Mouse (Mus musculus) embryonic facial prominence, embryonic 15.5 days (tissue): ENCODE measurements around the gene Il4. TPM values are rescaled to one million over a fixed set of nuclear protein-coding genes. Genes with fewer than 3 reads are reported as not detected.

Experiments used
- ATAC-seq: fragments of 200-750 bp; cut with Nextera tagmentation; 2 replicates; pipeline ENCODE4 v1.8.0; 2017; ENCODE audit warnings: low read depth, moderate TSS enrichment; ENCODE audit not compliant: insufficient number of reproducible peaks, low FRiP score, low TSS enrichment
- H3K27ac ChIP-seq: fragments of 300-500 bp; sonication (generic); replicated peaks from 2 replicates; pipeline ENCODE4 v1.5.1; 2015; ENCODE audit warnings: mild to moderate bottlenecking, inconsistent platforms
- H3K27me3 ChIP-seq: fragments of 300-500 bp; sonication (generic); 2 replicates; pipeline ENCODE4 v1.6.1; 2015; ENCODE audit warnings: inconsistent platforms
- H3K36me3 ChIP-seq: fragments of 300-500 bp; sonication (generic); 2 replicates; pipeline ENCODE4 v1.6.1; 2015; ENCODE audit warnings: mild to moderate bottlenecking, inconsistent platforms
- H3K4me1 ChIP-seq: fragments of 300-500 bp; sonication (generic); 2 replicates; pipeline ENCODE4 v1.6.1; 2015; ENCODE audit warnings: inconsistent platforms
- H3K4me2 ChIP-seq: fragments of 300-500 bp; sonication (generic); replicated peaks from 2 replicates; pipeline ENCODE4 v1.6.1; 2015; ENCODE audit warnings: mild to moderate bottlenecking, inconsistent platforms
- H3K4me3 ChIP-seq: fragments of 300-500 bp; sonication (generic); replicated peaks from 2 replicates; pipeline ENCODE4 v1.5.1; 2015; ENCODE audit warnings: mild to moderate bottlenecking, inconsistent platforms
- H3K9ac ChIP-seq: fragments of 300-500 bp; sonication (generic); 2 replicates; pipeline ENCODE4 v1.6.1; 2015; ENCODE audit warnings: inconsistent platforms
- H3K9me3 ChIP-seq: fragments of 300-500 bp; sonication (generic); replicated peaks from 2 replicates; pipeline ENCODE4 v1.6.1; 2016; ENCODE audit warnings: inconsistent platforms
- WGBS: fragments of 180-500 bp; shearing (Covaris S2); methylation state at CpG from one replicate; pipeline ENCODE4 v1.1.7; 2015; 5-methylcytosine and 5-hydroxymethylcytosine counted together
- polyA plus RNA-seq: library from polyadenylated mRNA; unstranded; fragments of >200 nt; fragmentation: Nextera tagmentation; extraction: Ambion mirVana; gene quantifications from 2 replicates; pipeline ENCODE4 v1.2.1, GENCODE M21; 2015

Gene Il4
- polyA plus RNA-seq, 1 experiment from 2014 or later = 2.6 TPM

DNA sequence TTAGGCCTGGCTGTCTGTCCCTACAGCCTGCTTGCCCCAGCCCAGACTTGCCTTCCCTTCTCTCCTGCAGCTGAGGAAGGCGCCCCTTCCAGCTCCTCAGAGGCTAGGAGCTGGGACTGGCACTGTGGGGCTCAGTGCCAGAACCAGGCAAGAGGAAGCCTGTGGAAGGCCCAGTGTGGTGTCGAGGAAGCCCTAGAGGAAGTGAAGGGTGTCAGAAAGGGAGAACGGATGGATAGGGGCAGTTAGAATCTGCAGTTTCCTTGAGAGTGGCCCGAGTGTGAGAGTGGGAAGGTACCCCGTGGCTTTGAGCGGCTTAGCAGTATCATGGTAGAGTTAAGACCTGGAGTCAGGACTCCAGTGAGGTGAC lies 4.0 kb upstream of the Il4 start:
- H3K4me3 ChIP-seq = no peak overlapping the region
- no peaks in the 10 kb centered on the region for H3K4me1 ChIP-seq
- H3K9ac ChIP-seq = no peak overlapping the region
- H3K27me3 ChIP-seq = no peaks in the 10 kb centered on the region
- H3K36me3 ChIP-seq = no peaks in the 10 kb centered on the region
- H3K9me3 ChIP-seq = no peaks in the 10 kb centered on the region
- no peak overlapping the region for H3K27ac ChIP-seq
- 76% methylated on average over 6 of the region's 6 CpGs for WGBS
- H3K4me2 ChIP-seq = no peak overlapping the region
- no peak for ATAC-seq

- Histone ChIP-seq H3K9ac (no peak overlapping the region), H3K4me3 (no peak overlapping the region), H3K27me3 (no peaks in the 10 kb centered on the region), H3K36me3 (no peaks in the 10 kb centered on the region), H3K27ac (no peak overlapping the region), H3K4me1 (no peaks in the 10 kb centered on the region), H3K9me3 (no peaks in the 10 kb centered on the region), H3K4me2 (no peak overlapping the region)
- ATAC-seq = no peak
- WGBS = 78% methylated on average over 11 of the region's 11 CpGs
Measured at GRCm38 (mm10) chr11:53621582-53622439, 3.3 kb upstream of the Il4 start.

DNA sequence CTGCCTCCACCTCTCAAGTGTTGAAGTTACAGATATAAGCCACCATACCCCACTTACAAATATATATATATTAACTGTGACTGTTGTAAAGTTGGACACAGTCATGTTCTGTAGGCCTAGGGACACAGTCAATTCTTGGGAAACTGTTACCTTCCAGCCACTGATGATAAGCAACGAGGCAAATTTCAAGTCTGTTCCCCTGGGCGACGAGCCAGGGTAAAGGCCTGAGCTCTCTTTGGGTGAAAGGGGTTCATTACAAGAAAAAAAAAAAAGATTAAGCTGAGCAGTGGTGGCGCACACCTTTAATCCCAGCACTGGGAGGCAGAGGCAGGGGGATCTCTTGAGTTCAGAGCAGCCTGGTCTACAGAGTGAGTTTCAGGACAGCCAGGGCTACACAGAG lies 1.6 kb upstream of the Il4 start:
- H3K9me3 ChIP-seq = no peaks in the 10 kb centered on the region
- H3K4me2 ChIP-seq = no peak overlapping the region
- H3K27me3 ChIP-seq = no peaks in the 10 kb centered on the region
- no peaks in the 10 kb centered on the region for H3K4me1 ChIP-seq
- no peak for ATAC-seq
- WGBS = 86% methylated on average over 4 of the region's 4 CpGs
- H3K4me3 ChIP-seq = no peak overlapping the region
- no peak overlapping the region for H3K9ac ChIP-seq
- H3K27ac ChIP-seq = no peak overlapping the region
- no peaks in the 10 kb centered on the region for H3K36me3 ChIP-seq

- no peak overlapping the region for H3K4me3 ChIP-seq
- no peaks in the 10 kb centered on the region for H3K36me3 ChIP-seq
- H3K27ac ChIP-seq = no peak overlapping the region
- no peaks in the 10 kb centered on the region for H3K9me3 ChIP-seq
- no peaks in the 10 kb centered on the region for H3K4me1 ChIP-seq
- no peak overlapping the region for H3K4me2 ChIP-seq
- no peak overlapping the region for H3K9ac ChIP-seq
- H3K27me3 ChIP-seq = no peaks in the 10 kb centered on the region
- 65% methylated on average over 6 of the region's 6 CpGs for WGBS
- no peak for ATAC-seq
Measured at GRCm38 (mm10) chr11:53619428-53619827, 959 bp upstream of the Il4 start.

GRCm38 (mm10) chr11:53617562-53618109 lies 833 bp downstream of the Il4 start:
- Histone ChIP-seq H3K9ac (no peak overlapping the region), H3K9me3 (no peaks in the 10 kb centered on the region), H3K27me3 (no peaks in the 10 kb centered on the region), H3K36me3 (no peaks in the 10 kb centered on the region), H3K4me1 (no peaks in the 10 kb centered on the region), H3K4me2 (no peak overlapping the region), H3K4me3 (no peak overlapping the region), H3K27ac (no peak overlapping the region)
- 70% methylated on average over 4 of the region's 4 CpGs for WGBS
- ATAC-seq = no peak

- no peak for ATAC-seq
- no peak overlapping the region for H3K4me2 ChIP-seq
- no peaks in the 10 kb centered on the region for H3K36me3 ChIP-seq
- no peaks in the 10 kb centered on the region for H3K9me3 ChIP-seq
- H3K4me3 ChIP-seq = no peak overlapping the region
- H3K9ac ChIP-seq = no peak overlapping the region
- H3K4me1 ChIP-seq = no peaks in the 10 kb centered on the region
- H3K27ac ChIP-seq = no peak overlapping the region
- no peaks in the 10 kb centered on the region for H3K27me3 ChIP-seq
- 79% methylated on average over 8 of the region's 8 CpGs for WGBS
Measured at GRCm38 (mm10) chr11:53616748-53617558, 1.5 kb downstream of the Il4 start.

DNA sequence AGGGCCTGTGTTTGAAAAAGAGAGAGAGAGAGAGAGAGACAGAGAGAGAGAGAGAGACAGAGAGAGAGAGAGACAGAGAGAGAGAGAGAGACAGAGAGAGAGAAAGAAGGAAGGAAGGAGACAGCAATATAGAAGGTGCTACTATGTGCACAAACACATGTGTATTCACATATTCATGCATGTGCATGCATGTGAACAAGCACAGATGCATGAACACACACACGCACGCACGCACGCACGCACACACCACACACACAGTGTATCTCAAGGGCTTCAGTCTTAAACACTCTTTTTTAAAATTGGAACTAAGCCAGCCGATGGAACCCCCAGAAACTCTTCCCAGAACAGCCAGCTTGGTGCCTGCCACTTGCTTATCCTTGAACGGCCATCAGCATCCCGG lies 2.9 kb downstream of the Il4 start:
- Histone ChIP-seq H3K36me3 (no peaks in the 10 kb centered on the region), H3K9me3 (no peaks in the 10 kb centered on the region), H3K4me2 (no peak overlapping the region), H3K27ac (no peak overlapping the region), H3K27me3 (no peaks in the 10 kb centered on the region), H3K9ac (no peak overlapping the region), H3K4me1 (no peaks in the 10 kb centered on the region), H3K4me3 (no peak overlapping the region)
- ATAC-seq = no peak
- 87% methylated on average over 8 of the region's 8 CpGs for WGBS

GRCm38 (mm10) chr11:53615172-53615571 lies 3.3 kb downstream of the Il4 start:
- ATAC-seq = no peak
- no peak overlapping the region for H3K4me3 ChIP-seq
- H3K27me3 ChIP-seq = no peaks in the 10 kb centered on the region
- 73% methylated on average over 6 of the region's 6 CpGs for WGBS
- no peaks in the 10 kb centered on the region for H3K36me3 ChIP-seq
- H3K4me2 ChIP-seq = no peak overlapping the region
- no peak overlapping the region for H3K9ac ChIP-seq
- no peaks in the 10 kb centered on the region for H3K4me1 ChIP-seq
- H3K9me3 ChIP-seq = no peaks in the 10 kb centered on the region
- H3K27ac ChIP-seq = no peak overlapping the region

GRCm38 (mm10) chr11:53609672-53610071 lies 8.8 kb downstream of the Il4 start:
- WGBS = 67% methylated on average over 3 of the region's 3 CpGs
- no peaks in the 10 kb centered on the region for H3K27me3 ChIP-seq
- H3K9me3 ChIP-seq = no peaks in the 10 kb centered on the region
- H3K27ac ChIP-seq = no peak overlapping the region
- no peak overlapping the region for H3K4me2 ChIP-seq
- H3K4me3 ChIP-seq = no peak overlapping the region
- H3K36me3 ChIP-seq = no peaks in the 10 kb centered on the region
- no peaks in the 10 kb centered on the region for H3K4me1 ChIP-seq
- H3K9ac ChIP-seq = no peak overlapping the region
- no peak for ATAC-seq

- H3K36me3 ChIP-seq = no peaks in the 10 kb centered on the region
- 81% methylated on average over 6 of the region's 6 CpGs for WGBS
- no peaks in the 10 kb centered on the region for H3K4me1 ChIP-seq
- H3K4me3 ChIP-seq = no peak overlapping the region
- no peaks in the 10 kb centered on the region for H3K9me3 ChIP-seq
- H3K27ac ChIP-seq = no peak overlapping the region
- ATAC-seq = no peak
- H3K27me3 ChIP-seq = no peaks in the 10 kb centered on the region
- no peak overlapping the region for H3K9ac ChIP-seq
- no peak overlapping the region for H3K4me2 ChIP-seq
Measured at GRCm38 (mm10) chr11:53609231-53609630, 9.2 kb downstream of the Il4 start.

GRCm38 (mm10) chr11:53605609-53606008 lies 12.9 kb downstream of the Il4 start:
- Histone ChIP-seq H3K4me1 (no peaks in the 10 kb centered on the region), H3K4me3 (no peak overlapping the region), H3K27me3 (no peaks in the 10 kb centered on the region), H3K36me3 (peaks cover 12% of the 10 kb centered on the region), H3K4me2 (no peak overlapping the region), H3K9me3 (no peaks in the 10 kb centered on the region), H3K9ac (no peak overlapping the region), H3K27ac (no peak overlapping the region)
- ATAC-seq = no peak
- WGBS = 9% methylated on average over 12 of the region's 12 CpGs
